Mouse (Mus musculus) layer of hippocampus, postnatal 14 days (tissue): ENCODE measurements at regions not wholly inside any gene's neighbourhood (a gene's known extent, or its start where the extent isn't known, plus 50 kb on each side); places are given as distances from the start of the nearest gene placed in this dataset.
A peak's percentile ranks its signal among the peaks of the same experiment; 100 is the strongest.
"Not testable (repeated sequence)": the region's sequence is repeated elsewhere in the genome, so short reads cannot be mapped to it uniquely, and the experiment has no call there.

Source experiments
- DNase-seq, 2 experiments: peaks; one replicate each; pipeline ENCODE4 v3.0.0; 2021 to 2022; ENCODE audit warnings: low spot score in 2 of 2, mixed read lengths in 1 of 2

GRCm38 (mm10) chr7:62179387-62179786 lies 167.0 kb upstream of the Ndn start:
- DNase-seq = no peak

GRCm38 (mm10) chr7:62208529-62208928 lies 137.8 kb upstream of the Ndn start:
- DNase-seq = no peak

- DNase-seq = peak; percentile 35 to 54
These were observed 137.2 kb upstream of the Ndn start for GRCm38 (mm10) chr7:62209117-62209700.

- DNase-seq = no peak
These were observed 121.2 kb upstream of the Ndn start for GRCm38 (mm10) chr7:62225184-62225583.

- DNase-seq = peak in 1 of 2 experiments; percentile 46
These were observed 118.6 kb upstream of the Ndn start for GRCm38 (mm10) chr7:62227727-62228126.

GRCm38 (mm10) chr7:62230713-62231112 lies 115.7 kb upstream of the Ndn start:
- DNase-seq = no peak

- DNase-seq = peak; percentile 37 to 61
These were observed 115.2 kb upstream of the Ndn start for GRCm38 (mm10) chr7:62231120-62231574.

GRCm38 (mm10) chr7:62232076-62232475 lies 114.3 kb upstream of the Ndn start:
- DNase-seq = no peak

- no peak for DNase-seq
These were observed 112.3 kb upstream of the Ndn start for GRCm38 (mm10) chr7:62234037-62234436.

GRCm38 (mm10) chr7:62235766-62236165 lies 110.6 kb upstream of the Ndn start:
- no peak for DNase-seq

GRCm38 (mm10) chr7:62261688-62262114 lies 84.7 kb upstream of the Ndn start:
- DNase-seq = peak; percentile 13 to 30

GRCm38 (mm10) chr7:62262174-62262573 lies 84.2 kb upstream of the Ndn start:
- DNase-seq = not testable (repeated sequence)

- DNase-seq = peak in 1 of 2 experiments; percentile 10
These were observed 77.1 kb upstream of the Ndn start for GRCm38 (mm10) chr7:62269156-62269855.

GRCm38 (mm10) chr7:62276219-62276618 lies 70.2 kb upstream of the Ndn start:
- peak in 1 of 2 experiments; percentile 15 for DNase-seq

- no peak for DNase-seq
These were observed 67.9 kb upstream of the Ndn start for GRCm38 (mm10) chr7:62278492-62278891.

- DNase-seq = no peak
These were observed 67.3 kb upstream of the Ndn start for GRCm38 (mm10) chr7:62279022-62279421.
